Mouse (Mus musculus): ENCODE measurements around the gene Cir1.

The Cir1 gene

DNA sequence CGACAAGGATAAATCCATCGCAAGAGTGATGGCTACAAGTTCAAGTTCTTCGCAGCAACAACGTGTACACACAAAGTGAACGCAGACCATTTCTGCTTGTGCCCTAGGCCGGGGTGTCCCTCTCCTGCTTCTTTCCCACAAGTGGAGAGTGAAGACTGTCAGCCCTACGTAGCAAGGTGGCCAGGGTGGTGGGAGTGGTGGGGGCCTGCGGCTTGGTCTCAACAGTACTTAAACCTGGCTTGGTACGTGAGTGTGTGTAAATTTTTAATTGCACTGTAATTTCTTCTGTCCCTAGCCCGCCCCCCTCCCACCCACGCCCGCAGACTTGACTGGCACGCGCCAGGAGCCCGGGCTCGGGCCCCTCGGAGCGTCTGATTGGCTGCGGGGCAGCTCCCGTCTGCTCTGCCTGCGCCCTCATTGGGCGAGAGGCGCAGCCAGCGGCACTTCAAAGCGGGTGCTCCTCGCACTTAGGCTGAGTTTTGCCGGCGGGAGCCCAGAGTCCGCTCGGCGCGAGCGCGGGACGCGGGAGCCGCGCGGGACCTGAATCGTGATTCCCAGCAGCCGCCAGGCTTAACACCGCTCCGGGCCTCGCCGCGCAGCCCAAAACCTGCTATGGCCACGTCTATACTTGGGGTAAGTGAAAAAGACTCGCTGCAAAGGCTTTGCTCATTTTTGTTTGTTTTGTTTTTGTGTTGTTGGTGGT lies 40.9 kb downstream of the Cir1 start, which contains the start of gene Sp9:
Gene Sp9 (plus strand): TSS at position 467 of the 703 bp plus-strand sequence.
- DNase-seq: peak; percentile 94

DNA sequence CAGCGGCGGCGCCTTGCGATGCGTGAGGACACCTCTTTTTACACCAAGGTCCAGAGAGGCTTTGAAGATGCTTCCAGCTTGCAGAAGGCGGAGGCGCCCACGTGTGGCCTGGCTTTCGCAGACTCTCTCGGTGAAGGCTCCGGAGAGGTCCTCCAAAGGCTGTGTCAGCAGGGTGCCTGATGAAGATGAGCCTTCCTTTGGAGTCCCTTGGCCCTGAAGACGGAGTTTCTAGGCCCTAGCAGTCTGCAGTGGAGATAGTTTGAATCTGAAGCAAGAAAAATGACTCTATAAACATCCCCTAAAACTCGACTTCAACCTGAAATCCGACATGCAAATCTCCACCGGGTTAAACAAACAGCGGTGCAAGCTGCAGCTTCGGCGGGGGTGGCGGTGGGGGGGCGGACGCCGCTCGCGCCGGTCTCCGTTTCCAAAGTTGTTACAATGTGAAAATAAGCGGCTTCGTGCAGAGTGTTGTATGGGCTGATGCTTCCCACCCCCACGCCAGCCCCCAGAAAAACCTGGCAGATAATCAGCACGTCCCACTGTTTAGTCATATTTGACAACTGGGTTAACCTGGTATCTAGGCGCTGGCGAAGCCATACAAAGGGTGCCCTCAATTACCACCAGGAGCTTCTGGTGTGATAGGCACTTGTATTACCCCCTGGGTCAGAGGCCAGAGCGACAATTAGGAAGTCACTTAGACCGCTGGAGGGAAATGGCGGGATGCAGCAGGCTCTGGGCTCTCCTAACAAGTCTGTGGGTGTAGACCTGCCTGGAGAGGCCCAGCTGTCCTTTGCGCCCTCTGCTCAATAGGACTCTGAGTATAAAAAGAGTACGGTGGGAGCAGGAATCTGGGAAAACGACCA lies 41.7 kb downstream of the Cir1 start:
- peak; percentile 64 for DNase-seq

DNA sequence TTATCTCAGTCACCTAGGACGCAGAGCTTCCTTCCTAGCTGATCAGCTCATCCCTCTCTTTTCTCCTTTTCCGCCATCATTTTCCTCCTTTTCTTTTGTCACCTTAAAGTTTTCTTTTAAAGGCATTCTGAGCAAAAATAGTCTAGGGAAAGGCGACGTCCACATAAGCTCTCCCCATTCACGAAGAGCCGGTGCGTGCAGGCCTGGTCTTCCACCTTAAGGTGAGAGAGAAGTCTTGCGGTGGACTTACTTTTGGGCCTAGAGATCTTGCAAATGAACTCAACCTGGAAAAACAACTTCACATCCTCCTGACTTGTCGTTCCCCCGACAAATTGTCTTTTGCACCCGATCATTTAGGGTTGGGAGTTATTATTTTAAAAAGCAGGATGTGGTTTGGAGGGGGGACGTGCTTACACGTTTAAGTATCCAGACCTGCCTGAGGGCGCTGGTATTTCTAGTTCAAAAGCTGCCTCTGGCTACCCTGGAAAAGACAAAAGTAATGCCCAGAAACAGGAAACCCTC lies 42.4 kb downstream of the Cir1 start:
- DNase-seq: peak; percentile 36

DNA sequence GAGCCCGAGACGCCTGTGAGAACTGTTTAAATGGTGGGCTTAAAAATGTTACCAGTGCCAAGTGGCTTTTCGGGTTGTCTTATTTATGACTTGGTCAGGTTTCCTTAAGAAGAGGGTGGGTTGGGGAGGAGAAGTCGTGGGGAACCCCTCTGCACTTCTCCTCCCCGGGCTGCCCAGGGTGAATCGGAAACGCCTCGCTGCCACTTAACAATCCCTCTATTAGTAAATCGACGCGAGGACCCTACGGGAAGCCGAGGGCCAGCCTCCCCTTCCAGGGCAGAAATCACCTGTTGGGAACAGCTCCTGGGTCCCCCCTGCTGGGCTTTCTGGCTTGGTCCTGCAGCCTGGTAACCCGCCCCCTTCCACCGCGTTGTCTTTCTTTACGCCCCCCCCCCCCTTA lies 42.8 kb downstream of the Cir1 start:
- DNase-seq: peak; percentile 58

DNA sequence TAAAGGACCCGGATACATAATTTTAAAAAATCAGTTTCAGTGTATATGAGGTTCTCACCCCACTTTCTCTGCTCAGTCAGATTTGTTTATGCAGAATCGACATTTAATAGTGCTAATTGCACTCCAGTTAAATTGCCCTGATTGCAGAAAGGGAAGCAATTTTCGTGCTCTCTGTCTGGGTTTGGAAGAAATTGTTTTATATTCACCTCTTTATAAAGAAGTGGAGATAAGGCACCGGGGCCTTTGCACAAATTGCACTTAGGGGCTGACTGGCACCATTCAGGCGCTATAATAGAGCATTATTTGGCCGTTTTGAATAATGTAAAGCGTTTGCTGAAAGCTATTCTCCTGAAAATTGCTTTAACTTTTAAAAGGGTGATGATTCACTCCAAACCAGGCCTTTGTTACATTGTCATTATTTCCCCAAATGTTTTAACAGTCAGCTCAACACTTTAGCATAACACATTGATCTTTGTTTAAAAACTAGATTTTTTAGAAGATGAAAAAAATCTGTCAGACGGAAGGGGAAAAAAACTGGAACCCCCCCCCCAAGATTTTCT lies 43.6 kb downstream of the Cir1 start:
- DNase-seq: peak; percentile 23

DNA sequence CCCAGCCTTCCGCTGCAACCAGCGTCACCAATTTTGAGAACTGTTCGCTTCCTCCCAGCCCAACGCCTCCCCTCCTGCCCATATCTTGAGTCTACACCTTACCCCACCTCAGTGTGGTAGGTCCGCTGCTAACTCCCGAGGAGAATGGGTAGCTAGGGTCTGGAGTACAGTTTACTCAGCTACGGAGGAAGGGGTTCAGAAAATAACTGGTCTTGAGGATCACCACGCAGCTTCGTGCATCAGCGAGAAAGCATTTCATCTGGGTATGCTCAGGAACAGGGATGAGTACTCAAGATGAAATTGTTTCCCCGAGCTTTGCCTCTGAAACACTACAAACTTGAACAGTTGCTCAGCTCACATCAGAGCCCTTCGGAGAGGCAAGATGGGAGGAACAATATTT lies 44.2 kb downstream of the Cir1 start:
- DNase-seq: peak; percentile 54

DNA sequence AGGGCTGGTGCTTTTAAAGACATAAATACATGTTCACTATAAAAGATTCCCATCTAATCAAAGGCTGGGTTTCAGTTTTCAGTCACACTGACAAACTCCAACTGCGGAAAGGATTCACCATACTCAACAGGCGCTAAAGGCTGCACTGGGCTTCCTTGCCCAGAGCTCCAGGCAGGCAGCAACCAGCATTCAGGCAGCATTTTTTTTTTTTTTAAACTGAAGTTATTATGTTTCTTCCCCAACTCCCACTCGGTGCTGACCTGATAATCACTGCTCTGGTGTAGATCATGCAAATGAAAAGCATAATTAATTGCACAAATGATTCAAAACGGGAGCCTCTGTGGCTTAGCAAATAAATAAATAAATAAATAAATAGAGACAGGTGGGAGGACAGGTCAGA lies 44.7 kb downstream of the Cir1 start:
- peak; percentile 36 for DNase-seq

DNA sequence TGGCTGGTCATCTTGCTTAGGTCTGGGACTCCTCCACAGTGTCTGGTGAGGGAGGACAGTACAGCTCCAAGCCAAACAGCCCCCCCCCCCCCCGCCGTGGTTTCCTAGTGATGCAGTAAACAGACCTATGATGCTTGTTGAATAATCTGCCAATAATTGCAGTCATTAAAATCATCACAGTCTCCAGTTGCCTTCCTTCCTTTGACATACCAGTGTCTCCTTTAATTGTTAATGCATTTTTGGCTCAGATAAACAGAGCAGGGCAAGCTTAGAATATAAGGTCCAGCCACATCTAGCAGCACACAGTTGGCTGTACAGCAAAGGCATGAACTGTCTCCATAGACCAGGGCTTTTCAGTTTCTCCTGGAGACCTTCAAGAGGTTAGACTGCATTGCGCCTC lies 45.3 kb downstream of the Cir1 start:
- DNase-seq: no peak

DNA sequence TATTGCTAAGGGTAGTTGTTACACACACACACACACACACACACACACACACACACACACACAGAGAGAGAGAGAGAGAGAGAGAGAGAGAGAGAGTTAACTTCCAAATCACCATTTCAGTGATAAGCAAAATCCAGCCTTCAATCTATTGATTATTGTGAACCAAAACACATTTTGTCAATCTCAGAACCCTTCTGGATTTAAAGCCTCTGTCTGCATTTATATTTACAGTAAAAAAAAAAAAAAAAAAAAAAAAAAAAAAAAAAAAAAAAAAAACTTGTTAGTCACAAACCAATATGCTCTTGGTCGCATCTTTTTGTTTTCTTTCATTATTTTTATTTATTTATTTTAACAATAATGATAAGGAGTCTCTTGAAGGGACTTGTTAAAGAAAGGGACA lies 45.9 kb downstream of the Cir1 start:
- DNase-seq: no peak

DNA sequence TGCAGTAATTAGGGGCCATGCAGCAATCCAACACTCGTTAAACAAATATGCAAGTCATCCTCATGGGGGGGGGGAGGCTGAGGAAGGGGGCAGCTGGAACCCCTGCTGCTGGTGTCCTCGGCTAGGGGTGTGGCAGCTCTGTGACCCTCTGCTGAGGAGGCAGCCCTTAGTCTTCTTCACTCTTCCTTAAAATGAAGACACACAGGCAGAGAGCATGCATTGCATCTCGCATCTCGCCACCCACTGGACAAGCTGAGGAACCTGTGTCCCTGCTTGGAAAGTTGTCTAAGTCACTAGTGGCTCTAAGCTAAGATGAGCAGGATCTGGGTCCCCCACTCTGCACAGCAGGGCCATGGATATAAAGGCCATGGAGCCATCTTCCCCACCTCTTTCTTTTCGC lies 46.5 kb downstream of the Cir1 start:
- peak; percentile 35 for DNase-seq

DNA sequence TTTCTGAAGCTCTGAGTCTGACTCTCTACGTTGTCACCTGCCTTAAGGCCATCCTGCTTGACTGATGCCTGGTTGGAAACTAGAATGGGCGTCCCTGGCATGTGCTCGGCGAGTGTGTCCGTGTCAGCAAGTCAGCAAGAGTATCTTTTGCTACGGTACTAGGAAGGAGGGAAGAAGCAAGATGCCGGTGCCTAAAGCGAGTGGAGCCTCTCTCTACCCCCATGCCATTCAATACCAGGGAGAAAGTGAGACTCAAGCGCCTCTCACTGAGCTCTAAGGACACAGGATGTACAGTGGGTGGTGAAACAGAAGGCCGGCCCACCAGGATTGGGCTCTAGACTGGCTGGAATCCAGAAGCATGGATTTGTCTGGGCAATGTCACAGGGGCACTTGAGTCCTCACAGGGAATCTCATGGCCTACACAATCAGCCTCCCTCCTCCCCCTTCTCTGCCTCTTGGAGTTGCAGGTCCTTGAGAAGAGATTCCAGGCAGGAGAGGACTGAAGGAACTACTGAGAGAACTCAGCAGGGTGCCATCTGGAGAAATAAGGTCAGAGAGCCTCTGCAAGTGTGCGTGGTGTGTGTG lies 47.8 kb downstream of the Cir1 start:
- peak; percentile 11 for DNase-seq

DNA sequence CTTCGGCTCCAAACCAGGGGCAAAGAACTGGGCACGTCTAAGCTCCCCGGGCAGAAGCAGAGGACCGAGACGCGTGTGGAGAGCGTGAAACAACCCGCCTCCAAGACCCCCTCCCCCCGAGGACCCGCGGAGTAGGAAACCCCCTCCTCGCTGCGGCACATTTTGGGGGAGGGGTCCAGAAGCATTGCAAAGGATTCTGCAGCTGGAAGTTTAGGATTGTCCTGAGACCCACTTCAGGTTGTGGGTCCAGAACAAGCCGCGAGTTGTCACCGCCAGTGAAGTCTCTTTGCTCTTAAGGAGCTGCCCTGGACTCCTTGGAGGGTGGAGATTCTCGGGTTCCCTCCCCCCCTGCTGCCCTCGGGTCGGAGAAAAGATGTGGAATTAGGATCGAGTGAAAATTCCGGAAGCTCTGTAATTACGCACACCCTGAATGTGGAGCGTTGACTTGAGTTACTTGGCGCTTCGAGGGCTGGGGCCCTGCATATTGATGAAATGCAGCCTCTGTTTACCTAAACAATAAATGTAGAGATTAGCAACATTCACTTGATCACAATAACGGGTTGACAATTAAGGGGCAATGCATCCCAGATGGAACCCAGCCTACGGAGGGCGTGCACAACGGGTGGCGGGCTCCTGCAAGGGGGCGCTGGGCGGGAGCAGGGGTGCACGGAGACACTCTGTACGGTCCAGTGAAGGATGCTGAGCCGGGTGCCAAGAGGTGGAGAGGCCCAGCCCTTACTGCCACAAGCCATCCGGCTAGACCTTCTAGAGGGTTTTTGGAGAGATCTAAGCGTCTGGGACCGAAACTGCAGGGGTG lies 48.5 kb downstream of the Cir1 start:
- peak; percentile 70 for DNase-seq

DNA sequence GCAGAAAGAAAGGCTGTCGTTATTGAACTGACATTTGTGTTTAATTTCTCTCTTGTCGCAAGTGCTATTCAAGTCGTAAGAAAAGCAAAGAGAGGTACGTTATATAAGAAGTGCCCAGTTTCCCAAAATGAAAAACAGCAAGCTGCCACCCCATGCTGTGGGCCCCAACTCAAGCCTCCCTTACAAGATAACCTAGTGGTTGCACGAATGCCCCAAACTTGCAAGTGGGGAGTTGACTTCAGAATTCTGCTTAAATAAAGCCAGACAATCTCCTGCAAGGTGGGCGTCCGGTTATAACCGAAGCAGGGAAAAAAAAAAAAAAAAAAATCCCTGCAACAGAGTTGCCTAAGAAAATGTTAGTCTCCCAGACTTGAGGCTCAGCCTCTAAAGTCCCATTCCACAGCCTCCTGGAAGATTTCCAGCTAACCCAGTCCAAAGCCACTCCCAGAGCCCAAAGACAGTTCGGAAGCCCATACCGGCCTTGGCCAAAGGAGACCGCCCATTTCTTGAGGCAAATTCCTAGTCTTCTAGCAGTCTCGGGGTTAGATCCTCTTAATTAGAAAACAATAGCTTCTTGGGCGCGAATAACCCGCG lies 49.2 kb downstream of the Cir1 start:
- peak; percentile 6 for DNase-seq

DNA sequence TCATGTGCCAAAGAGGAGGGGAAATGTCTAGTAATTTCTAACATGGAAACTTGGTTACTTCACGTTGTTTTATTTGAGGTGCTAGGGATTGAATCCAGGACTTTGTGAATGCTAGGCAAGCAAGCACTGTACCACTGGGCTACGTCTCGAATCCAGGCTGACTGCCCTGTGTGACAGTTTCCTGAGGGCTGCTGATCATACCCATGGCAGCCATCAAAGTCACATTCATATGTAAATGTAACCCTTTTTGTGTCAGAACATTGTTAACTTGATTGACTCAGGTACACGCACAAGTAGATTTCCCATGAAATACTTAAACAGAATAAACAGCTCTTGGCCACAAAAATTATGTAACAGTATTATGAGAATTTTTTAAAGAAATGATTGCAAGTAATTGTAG lies 63.8 kb downstream of the Cir1 start:
- no peak for DNase-seq

DNA sequence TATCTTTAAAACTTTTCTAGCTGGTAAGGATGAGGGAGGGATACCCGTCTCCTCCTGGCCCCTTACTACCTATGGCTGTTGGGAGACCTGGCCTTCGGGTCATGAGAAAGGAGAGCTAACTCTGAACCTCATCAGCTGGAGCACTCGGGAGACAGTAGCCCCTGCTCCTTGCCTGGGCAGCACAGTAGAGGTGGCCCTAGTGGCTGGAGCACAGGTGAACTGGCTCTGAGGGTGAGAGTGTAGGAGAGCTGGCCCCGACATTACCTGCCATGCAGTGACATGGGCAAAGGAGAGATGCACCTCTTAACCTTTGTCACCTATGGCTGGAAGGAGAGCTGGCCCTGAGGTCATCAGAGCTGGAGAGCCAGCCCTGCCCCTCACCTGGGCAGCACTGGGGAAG lies 71.2 kb downstream of the Cir1 start:
- DNase-seq: no peak
